Mouse (Mus musculus) lung, postnatal 25 days (tissue): ENCODE results near the gene Fnbp4.

Experiments used
- DNase-seq: peaks from one replicate; pipeline ENCODE4 v3.0.0; 2022; ENCODE audit warnings: low spot score

Fnbp4 gene

GRCm38 (mm10) chr2:90745053-90745678 lies at the start of gene Fnbp4:
Gene Fnbp4, plus strand, starts transcription at chr2:90745370.
- DNase-seq, result peak; percentile 99

GRCm38 (mm10) chr2:90700943-90701342 lies 44.2 kb upstream of the Fnbp4 start:
- DNase-seq, result no peak

- DNase-seq, result no peak
Observed at GRCm38 (mm10) chr2:90708548-90708947, 36.6 kb upstream of the Fnbp4 start.

GRCm38 (mm10) chr2:90715555-90716092 lies 29.5 kb upstream of the Fnbp4 start:
- no peak for DNase-seq

- no peak for DNase-seq
Observed at GRCm38 (mm10) chr2:90717366-90717765, 27.8 kb upstream of the Fnbp4 start.

- no peak for DNase-seq
Observed at GRCm38 (mm10) chr2:90717948-90718347, 27.2 kb upstream of the Fnbp4 start.

GRCm38 (mm10) chr2:90726818-90727217 lies 18.4 kb upstream of the Fnbp4 start:
- no peak for DNase-seq

- DNase-seq, result no peak
Observed at GRCm38 (mm10) chr2:90735326-90735725, 9.8 kb upstream of the Fnbp4 start.

GRCm38 (mm10) chr2:90738801-90739200 lies 6.4 kb upstream of the Fnbp4 start:
- DNase-seq, result no peak

- DNase-seq, result no peak
Observed at GRCm38 (mm10) chr2:90739327-90739726, 5.8 kb upstream of the Fnbp4 start.

- no peak for DNase-seq
Observed at GRCm38 (mm10) chr2:90739921-90740320, 5.2 kb upstream of the Fnbp4 start.

- peak; percentile 6 for DNase-seq
Observed at GRCm38 (mm10) chr2:90744285-90745052, 701 bp upstream of the Fnbp4 start.

- DNase-seq, result no peak
Observed at GRCm38 (mm10) chr2:90745740-90746537, 769 bp downstream of the Fnbp4 start.

- no peak for DNase-seq
Observed at GRCm38 (mm10) chr2:90746538-90746865, 1.3 kb downstream of the Fnbp4 start.

- no peak for DNase-seq
Observed at GRCm38 (mm10) chr2:90747131-90747530, 2.0 kb downstream of the Fnbp4 start.

GRCm38 (mm10) chr2:90749676-90750459 lies 4.7 kb downstream of the Fnbp4 start:
- DNase-seq, result no peak

GRCm38 (mm10) chr2:90753565-90753964 lies 8.4 kb downstream of the Fnbp4 start:
- no peak for DNase-seq

- DNase-seq, result no peak
Observed at GRCm38 (mm10) chr2:90754188-90754587, 9.0 kb downstream of the Fnbp4 start.

- DNase-seq, result no peak
Observed at GRCm38 (mm10) chr2:90765123-90765522, 20.0 kb downstream of the Fnbp4 start.

- no peak for DNase-seq
Observed at GRCm38 (mm10) chr2:90781323-90781722, 36.2 kb downstream of the Fnbp4 start.

GRCm38 (mm10) chr2:90781938-90782337 lies 36.8 kb downstream of the Fnbp4 start:
- DNase-seq, result no peak

- peak; percentile 12 for DNase-seq
Observed at GRCm38 (mm10) chr2:90782458-90782857, 37.3 kb downstream of the Fnbp4 start, which contains the start of gene Agbl2. Gene Agbl2, plus strand, starts transcription at chr2:90782727.
